Mouse (Mus musculus) embryonic facial prominence, embryonic 14.5 days (tissue): ENCODE measurements around the gene Traip. TPM values are rescaled to one million over a fixed set of nuclear protein-coding genes. Genes with fewer than 3 reads are reported as not detected.

Experiments
- ATAC-seq: fragments of 200-750 bp; cut with Nextera tagmentation; 2 replicates; pipeline ENCODE4 v1.8.0; 2017; ENCODE audit warnings: low read depth, moderate number of reproducible peaks, moderate TSS enrichment
- DNase-seq: peaks from one replicate; pipeline ENCODE4 v3.0.0-alpha.2; 2015; ENCODE audit warnings: low spot score
- H3K27ac ChIP-seq: fragments of 300-500 bp; sonication (generic); replicated peaks from 2 replicates; pipeline ENCODE4 v1.5.1; 2014; ENCODE audit warnings: low read depth, mild to moderate bottlenecking, low read length, moderate library complexity
- H3K27me3 ChIP-seq: fragments of 300-500 bp; sonication (generic); replicated peaks from 2 replicates; pipeline ENCODE4 v1.6.1; 2014; ENCODE audit warnings: low read length; ENCODE audit not compliant: control insufficient read depth, insufficient read depth
- H3K36me3 ChIP-seq: fragments of 300-500 bp; sonication (generic); 2 replicates; pipeline ENCODE4 v1.6.1; 2014; ENCODE audit warnings: low read length, mixed read lengths; ENCODE audit not compliant: control insufficient read depth, insufficient read depth
- H3K4me1 ChIP-seq: fragments of 300-500 bp; sonication (generic); 2 replicates; pipeline ENCODE4 v1.6.1; 2014; ENCODE audit warnings: antibody characterized with exemption, low read length; ENCODE audit not compliant: control insufficient read depth, insufficient read depth
- H3K4me2 ChIP-seq: fragments of 300-500 bp; sonication (generic); 2 replicates; pipeline ENCODE4 v1.6.1; 2014; ENCODE audit warnings: low read depth, mild to moderate bottlenecking, low read length, moderate library complexity, mixed read lengths
- H3K4me3 ChIP-seq: fragments of 300-500 bp; sonication (generic); 2 replicates; pipeline ENCODE4 v1.5.1; 2014; ENCODE audit warnings: low read depth, mild to moderate bottlenecking, low read length
- H3K9ac ChIP-seq: fragments of 300-500 bp; sonication (generic); 2 replicates; pipeline ENCODE4 v1.6.1; 2014; ENCODE audit warnings: low read depth, mild to moderate bottlenecking, low read length, moderate library complexity, mixed read lengths
- H3K9me3 ChIP-seq: fragments of 300-500 bp; sonication (generic); 2 replicates; pipeline ENCODE4 v1.6.1; 2016; ENCODE audit warnings: low read length; ENCODE audit not compliant: control insufficient read depth
- WGBS: fragments of 180-500 bp; shearing (Covaris S2); extraction: QIAGEN DNeasy Blood & Tissue Kit; methylation state at CpG from one replicate; pipeline ENCODE4 v1.1.7; 2014; 5-methylcytosine and 5-hydroxymethylcytosine counted together
- polyA plus RNA-seq: library from polyadenylated mRNA; unstranded; fragments of >200 nt; fragmentation: Nextera tagmentation; extraction: Ambion mirVana; gene quantifications from 2 replicates; pipeline ENCODE4 v1.2.1, GENCODE M21; 2014

The Traip gene
- polyA plus RNA-seq, 1 experiment from 2014 or later: 15.5 TPM

DNA sequence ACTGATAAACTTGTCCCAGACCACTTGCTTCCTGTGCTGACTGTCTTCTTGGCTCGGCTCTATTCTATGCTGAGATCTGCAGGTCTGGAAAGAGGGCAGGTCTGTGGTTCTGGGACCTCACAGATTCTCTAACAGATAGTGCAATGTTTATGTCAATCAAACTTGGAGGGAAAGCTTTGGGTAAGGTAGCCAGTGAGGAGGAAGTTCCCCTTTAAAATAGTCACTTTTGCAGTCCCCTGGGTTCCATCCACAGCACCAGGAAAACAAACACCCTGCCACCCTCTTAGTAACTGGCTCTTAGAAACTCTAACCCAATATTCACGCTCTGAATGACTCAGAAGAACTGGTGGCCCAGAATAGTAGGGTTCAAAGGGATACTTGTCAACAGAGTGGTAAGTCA is 44.5 kb downstream of the Traip start:
- Histone ChIP-seq H3K4me3 (no peak overlapping the region), H3K9me3 (no peaks in the 10 kb centered on the region), H3K27ac (no peak overlapping the region), H3K4me2 (no peak overlapping the region), H3K4me1 (no peaks in the 10 kb centered on the region), H3K36me3 (no peaks in the 10 kb centered on the region), H3K9ac (no peak overlapping the region), H3K27me3 (no peaks in the 10 kb centered on the region)
- DNase-seq: no peak
- ATAC-seq: no peak
- WGBS: 59% methylated on average over 2 of the region's 2 CpGs

DNA sequence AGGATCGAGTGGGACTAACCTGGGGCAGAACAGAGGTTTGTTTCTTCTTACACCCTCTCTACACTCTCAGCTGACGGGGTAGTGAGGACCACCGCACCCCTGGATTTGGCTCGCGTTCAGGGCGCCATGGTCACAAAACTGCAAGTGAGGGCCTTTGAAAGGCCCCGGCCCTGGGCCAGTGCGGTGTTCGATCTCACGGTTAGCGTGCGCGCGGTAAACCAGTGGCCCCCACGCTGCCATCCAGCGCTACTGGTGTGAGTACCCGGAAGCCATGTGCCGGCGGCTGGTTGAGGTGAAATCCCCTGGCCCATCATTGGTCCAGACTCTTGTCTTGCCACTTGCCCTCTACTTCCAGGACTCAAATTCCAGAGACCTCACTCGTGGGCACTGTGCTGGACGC is 45.6 kb downstream of the Traip start:
- WGBS: 94% methylated on average over 21 of the region's 21 CpGs
- DNase-seq (no peak), ATAC-seq (no peak)
- no peaks in the 10 kb centered on the region for H3K9me3 ChIP-seq
- H3K27me3 ChIP-seq: no peaks in the 10 kb centered on the region
- no peaks in the 10 kb centered on the region for H3K36me3 ChIP-seq
- no peaks in the 10 kb centered on the region for H3K4me1 ChIP-seq
- H3K27ac ChIP-seq: no peak overlapping the region
- H3K4me2 ChIP-seq: no peak overlapping the region
- H3K4me3 ChIP-seq: no peak overlapping the region
- no peak overlapping the region for H3K9ac ChIP-seq

DNA sequence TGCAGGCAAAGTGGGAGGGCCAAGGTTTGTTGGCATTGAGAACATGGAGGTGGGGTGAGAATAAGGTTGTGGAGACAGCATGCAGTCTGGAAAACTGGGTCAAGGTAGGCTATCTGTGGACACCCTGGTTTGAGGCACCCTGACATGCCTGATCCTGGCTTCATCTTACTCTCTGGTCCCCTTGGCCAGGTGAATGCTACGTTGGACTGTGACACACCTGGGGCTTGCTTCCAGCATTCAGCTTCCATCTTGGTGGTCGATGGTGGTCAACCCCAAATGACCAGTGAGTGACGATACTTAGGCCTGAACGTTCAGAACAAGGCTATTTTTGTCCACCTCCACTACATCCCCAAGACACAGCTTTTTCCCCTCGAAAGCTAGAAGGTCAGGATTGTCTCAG is 46.1 kb downstream of the Traip start, which contains the start of gene Gm20662:
Gene Gm20662 (plus strand): TSS at position 301 of the 400 bp plus-strand sequence.
- WGBS: 95% methylated on average over 5 of the region's 5 CpGs
- ATAC-seq: no peak
- Histone ChIP-seq H3K4me2 (no peak within 1 kb of the TSS), H3K27ac (no peak within 1 kb of the TSS), H3K4me1 (no peaks in the 10 kb centered on the region), H3K9ac (no peak within 1 kb of the TSS), H3K4me3 (no peak within 1 kb of the TSS), H3K9me3 (no peaks in the 10 kb centered on the region), H3K36me3 (no peaks in the 10 kb centered on the region), H3K27me3 (no peaks in the 10 kb centered on the region)
- DNase-seq: no peak

DNA sequence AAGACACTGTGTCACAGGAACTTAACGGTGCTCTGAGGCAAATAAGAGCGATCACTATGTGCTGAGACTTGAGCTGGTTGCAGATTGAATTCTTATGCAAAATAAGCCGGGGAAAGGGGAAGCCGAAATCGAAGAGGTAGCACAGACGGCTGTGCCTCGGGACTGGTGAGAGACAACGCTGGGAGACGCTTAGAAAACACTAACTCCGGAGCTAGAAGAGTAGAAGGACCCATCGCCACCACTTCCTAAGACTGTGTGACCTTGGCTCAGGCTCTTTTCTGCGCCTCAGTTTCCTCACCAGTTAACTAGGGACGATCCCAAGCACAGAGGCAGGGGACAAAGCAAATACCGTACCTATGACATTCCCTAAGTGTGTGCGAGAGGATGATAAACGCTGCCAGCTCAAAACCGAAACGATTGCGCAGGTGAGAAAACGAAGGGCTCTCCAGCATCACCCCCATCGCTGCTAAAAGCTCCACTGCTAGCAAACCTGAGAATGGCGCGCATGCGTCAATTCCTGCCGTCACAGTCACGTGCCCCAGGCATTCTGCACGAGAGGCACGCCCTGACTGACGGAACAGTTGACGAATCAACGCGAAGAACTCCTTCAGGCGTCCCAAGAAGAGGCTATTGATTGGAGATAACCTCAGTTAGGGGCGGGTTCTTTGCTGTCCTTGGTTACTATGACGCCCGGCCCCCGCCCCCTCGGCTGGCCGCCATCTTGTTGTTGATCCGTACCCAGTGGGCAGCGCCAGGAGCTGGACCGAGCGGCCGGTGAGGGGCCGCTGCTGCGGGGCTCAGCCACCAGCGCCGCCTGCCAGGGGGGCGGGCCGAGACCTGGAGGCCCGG is 52.2 kb downstream of the Traip start, which contains the start of gene Ip6k1:
Gene Ip6k1 (plus strand): TSS at position 580 of the 849 bp plus-strand sequence.
- Histone ChIP-seq H3K9ac (peak within 1 kb of the TSS; percentile 98), H3K4me1 (peaks cover 16% of the 10 kb centered on the region), H3K36me3 (no peaks in the 10 kb centered on the region), H3K9me3 (no peaks in the 10 kb centered on the region), H3K4me3 (peak within 1 kb of the TSS; percentile 93), H3K4me2 (peak within 1 kb of the TSS; percentile 80), H3K27me3 (no peaks in the 10 kb centered on the region), H3K27ac (peak within 1 kb of the TSS; percentile 94)
- DNase-seq (peak; percentile 100), ATAC-seq (peak; percentile 99)
- WGBS: 1% methylated on average over 50 of the region's 51 CpGs

DNA sequence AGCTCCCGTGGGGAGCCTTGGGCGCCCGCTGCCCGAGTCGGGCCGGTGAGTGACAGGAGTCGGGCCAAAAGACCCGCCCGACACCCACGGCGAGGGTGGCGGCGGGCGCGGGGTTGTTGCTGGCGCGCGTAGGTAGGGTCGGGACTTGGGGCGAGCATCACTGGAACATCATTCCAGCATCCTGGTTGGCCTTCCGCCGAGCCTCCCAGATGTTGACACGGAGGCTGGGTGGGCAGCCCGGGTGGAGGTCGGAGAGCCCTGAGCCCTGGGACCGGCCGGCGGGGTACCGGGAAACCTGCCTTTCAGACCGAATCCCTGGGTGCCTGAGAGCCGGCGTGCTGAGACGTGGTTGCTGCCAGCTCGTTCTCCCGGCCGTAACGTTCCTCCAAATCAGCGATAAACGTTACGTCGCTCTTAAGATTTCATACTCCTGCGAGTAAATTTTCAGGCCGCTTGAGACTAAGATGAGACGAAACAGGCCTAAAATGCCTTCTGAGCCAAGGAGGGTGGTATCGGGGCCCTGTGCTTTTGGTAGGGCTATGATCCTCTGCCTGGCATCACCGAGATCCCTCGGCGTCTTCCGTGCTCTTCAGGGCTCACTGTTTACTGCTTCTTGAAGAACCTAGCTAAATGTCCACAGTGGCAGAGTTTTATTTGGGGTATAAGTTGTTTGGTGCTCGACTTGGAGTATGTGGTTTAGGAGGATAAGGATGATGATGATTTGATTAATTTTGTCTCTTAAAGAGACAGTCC is 53.0 kb downstream of the Traip start:
- ATAC-seq (peak; percentile 56), DNase-seq (no peak)
- peak overlapping the region; percentile 80 for H3K4me2 ChIP-seq
- no peaks in the 10 kb centered on the region for H3K9me3 ChIP-seq
- H3K27ac ChIP-seq: peak overlapping the region; percentile 94
- H3K9ac ChIP-seq: peak overlapping the region; percentile 98
- peaks cover 16% of the 10 kb centered on the region for H3K4me1 ChIP-seq
- H3K36me3 ChIP-seq: no peaks in the 10 kb centered on the region
- under 1% methylated on average over 25 of the region's 50 CpGs for WGBS
- H3K27me3 ChIP-seq: no peaks in the 10 kb centered on the region
- H3K4me3 ChIP-seq: peak overlapping the region; percentile 93

DNA sequence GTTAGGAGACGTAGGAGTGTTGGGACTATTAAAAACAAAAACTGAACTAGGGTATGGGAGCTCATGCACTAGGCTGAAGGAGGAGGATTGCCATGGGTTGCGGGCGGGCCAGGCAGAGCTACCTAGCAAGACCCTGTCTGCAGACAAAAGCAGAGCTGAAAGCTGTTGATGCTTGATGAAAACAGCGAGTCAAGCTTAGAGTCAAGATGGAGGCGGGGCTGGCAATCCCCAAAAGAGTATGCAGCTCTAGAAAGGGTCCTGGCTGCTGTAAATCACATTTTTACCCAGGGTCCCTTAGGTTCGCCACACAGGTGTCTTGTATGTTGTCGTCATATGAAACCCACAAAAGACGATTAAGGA is 53.6 kb downstream of the Traip start:
- H3K36me3 ChIP-seq: no peaks in the 10 kb centered on the region
- H3K9ac ChIP-seq: peak overlapping the region; percentile 98
- H3K4me2 ChIP-seq: peak overlapping the region; percentile 80
- ATAC-seq (no peak), DNase-seq (peak; percentile 41)
- peak overlapping the region; percentile 93 for H3K4me3 ChIP-seq
- no peaks in the 10 kb centered on the region for H3K27me3 ChIP-seq
- H3K27ac ChIP-seq: peak overlapping the region; percentile 94
- no peaks in the 10 kb centered on the region for H3K9me3 ChIP-seq
- H3K4me1 ChIP-seq: peaks cover 16% of the 10 kb centered on the region
- 9% methylated on average over 8 of the region's 8 CpGs for WGBS

DNA sequence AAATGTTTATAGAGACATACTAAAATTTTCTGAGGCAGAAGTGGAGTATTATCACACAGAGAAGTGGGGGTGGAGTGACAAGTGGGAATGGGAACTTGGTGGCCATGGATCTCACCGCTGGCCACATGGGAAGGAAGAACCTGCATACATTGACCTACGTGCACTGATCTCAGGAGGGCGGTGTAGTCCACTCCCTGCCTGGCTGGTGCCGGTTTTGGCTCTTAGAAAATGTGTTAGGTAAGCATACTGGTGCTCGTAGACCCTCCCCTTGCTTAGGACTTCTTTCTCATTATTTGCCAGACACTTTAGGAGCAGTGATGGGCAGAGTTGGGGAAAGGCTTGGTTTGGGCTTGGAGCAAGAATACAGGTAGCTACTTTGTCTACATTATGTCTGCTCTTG is 58.1 kb downstream of the Traip start:
- H3K4me2 ChIP-seq: no peak overlapping the region
- WGBS: 76% methylated on average over 5 of the region's 5 CpGs
- H3K4me3 ChIP-seq: no peak overlapping the region
- no peaks in the 10 kb centered on the region for H3K27me3 ChIP-seq
- H3K9ac ChIP-seq: no peak overlapping the region
- no peak for ATAC-seq
- no peaks in the 10 kb centered on the region for H3K9me3 ChIP-seq
- H3K27ac ChIP-seq: no peak overlapping the region
- H3K36me3 ChIP-seq: peaks cover 7% of the 10 kb centered on the region
- H3K4me1 ChIP-seq: peaks cover 16% of the 10 kb centered on the region
- no peak for DNase-seq

DNA sequence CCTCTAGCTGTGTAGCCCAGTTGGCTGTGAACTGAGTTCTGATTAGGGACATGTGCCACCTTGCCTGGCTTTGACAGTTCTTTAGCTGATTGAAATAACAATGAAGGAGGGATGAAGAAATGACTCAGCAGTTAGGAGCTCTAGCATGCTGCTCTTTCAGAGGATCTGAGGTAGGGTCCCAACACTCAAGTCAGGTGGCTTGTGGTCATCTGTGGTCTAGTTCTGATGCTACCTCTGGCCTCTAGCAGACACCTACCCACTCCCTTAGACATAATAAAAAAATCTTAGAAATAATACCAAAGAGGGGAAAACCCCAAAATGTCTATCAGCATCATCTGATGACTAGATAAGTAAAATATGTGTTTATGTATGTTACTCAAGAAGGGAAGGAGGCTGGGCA is 60.4 kb downstream of the Traip start:
- ATAC-seq (no peak), DNase-seq (no peak)
- Histone ChIP-seq H3K4me3 (no peak overlapping the region), H3K9me3 (no peaks in the 10 kb centered on the region), H3K27ac (no peak overlapping the region), H3K36me3 (peaks cover 19% of the 10 kb centered on the region), H3K4me1 (no peaks in the 10 kb centered on the region), H3K4me2 (no peak overlapping the region), H3K9ac (no peak overlapping the region), H3K27me3 (no peaks in the 10 kb centered on the region)
